Mouse (Mus musculus): ENCODE data around the gene Tmem95. TPM values are rescaled to one million over a fixed set of nuclear protein-coding genes. Genes with fewer than 3 reads are reported as not detected.
"Not testable (repeated sequence)": the region's sequence is repeated elsewhere in the genome, so short reads cannot be mapped to it uniquely, and the experiment has no call there.

The Tmem95 gene
- not detected for total RNA-seq (2021)

GRCm38 (mm10) chr11:69877878-69878277, at the start of gene Tmem95:
Gene Tmem95, minus strand, starts transcription at chr11:69878018.
- peak; percentile 23 for DNase-seq

DNA sequence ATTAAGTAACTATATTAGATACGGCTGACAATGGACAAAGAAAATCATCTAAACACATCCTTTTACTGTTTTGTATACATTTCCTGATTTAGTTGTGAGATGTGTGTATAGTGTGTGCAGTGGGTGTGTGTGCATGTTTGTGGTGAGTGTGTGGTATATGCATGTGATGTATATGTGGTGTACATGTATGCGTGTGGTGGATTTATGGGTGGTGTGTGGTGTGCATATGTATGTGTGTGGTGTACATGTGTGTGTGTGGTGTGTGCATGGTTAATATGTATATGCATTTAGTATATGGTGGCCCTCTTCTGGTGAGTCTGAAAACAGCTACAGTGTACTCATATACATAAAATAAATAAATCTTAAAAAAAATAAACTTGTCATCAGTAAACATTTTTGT, 49.7 kb upstream of the Tmem95 start:
- DNase-seq = no peak

- DNase-seq = no peak
Measured at GRCm38 (mm10) chr11:69922796-69923195, 45.0 kb upstream of the Tmem95 start.

GRCm38 (mm10) chr11:69922012-69922756, 44.4 kb upstream of the Tmem95 start:
- DNase-seq = no peak

- peak; percentile 100 for DNase-seq
Measured at GRCm38 (mm10) chr11:69921114-69922011, 43.5 kb upstream of the Tmem95 start, which contains the start of gene Eif5a. Gene Eif5a, minus strand, starts transcription at chr11:69921958.

DNA sequence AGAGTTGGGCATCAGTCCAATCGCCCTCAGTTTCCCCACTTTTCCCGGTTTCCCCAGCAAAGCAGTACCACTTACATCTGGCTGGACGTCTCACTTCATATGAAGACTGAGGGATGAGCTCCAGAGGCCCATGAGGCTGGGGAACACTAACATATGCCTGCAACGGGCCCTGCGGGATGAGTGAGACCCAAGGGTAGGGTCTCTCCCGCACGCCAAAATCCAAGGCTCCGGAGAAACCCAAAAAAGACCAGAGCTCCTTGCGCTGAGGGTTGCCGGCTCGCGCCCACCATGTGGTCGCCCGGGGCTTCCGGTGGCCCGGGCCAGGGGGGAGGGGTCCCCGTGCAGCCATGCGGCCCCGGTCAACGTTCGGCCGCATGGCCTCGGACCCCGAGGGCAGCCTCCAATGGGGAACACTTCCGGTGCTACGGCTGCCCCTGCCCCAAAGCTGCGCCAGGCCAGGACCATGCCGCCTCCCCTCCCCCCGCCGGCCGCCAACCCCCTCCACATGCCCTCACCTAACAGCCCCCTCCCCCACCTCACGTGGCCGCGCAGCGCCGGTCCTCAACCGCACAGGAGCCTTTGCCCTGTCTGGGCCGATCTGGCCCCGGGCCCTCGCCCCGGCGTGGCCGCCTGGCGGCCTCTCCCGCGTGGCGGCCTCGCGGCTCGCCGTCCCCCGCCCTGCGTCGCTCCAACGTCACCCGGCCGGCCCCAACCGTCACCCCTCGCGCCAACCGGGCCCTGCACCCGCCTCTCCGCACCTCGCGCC, 42.6 kb upstream of the Tmem95 start:
- peak; percentile 68 for DNase-seq

GRCm38 (mm10) chr11:69919661-69920265, 41.9 kb upstream of the Tmem95 start:
- DNase-seq = peak; percentile 88

GRCm38 (mm10) chr11:69919053-69919452, 41.2 kb upstream of the Tmem95 start:
- DNase-seq = no peak

DNA sequence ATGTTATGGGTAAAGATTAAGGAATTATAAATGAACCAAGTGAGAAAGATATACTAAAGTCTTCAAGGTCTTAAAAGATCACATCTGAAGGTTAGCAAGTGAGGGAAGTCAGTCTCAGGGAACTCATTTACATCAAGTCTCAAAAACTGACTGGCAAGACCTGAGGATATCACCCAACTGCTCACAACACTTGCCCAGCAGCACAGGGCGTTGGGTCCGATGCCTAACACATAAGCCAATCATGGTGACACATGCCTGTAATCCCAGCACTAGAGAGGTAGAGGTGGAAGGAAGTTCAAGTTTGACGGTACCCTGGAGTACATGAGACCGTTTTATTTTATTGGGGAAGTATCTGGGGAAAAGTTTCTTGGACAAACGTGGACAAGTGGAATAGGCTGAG, 40.3 kb upstream of the Tmem95 start:
- DNase-seq = no peak

- DNase-seq = no peak
Measured at GRCm38 (mm10) chr11:69917379-69917948, 39.6 kb upstream of the Tmem95 start.

DNA sequence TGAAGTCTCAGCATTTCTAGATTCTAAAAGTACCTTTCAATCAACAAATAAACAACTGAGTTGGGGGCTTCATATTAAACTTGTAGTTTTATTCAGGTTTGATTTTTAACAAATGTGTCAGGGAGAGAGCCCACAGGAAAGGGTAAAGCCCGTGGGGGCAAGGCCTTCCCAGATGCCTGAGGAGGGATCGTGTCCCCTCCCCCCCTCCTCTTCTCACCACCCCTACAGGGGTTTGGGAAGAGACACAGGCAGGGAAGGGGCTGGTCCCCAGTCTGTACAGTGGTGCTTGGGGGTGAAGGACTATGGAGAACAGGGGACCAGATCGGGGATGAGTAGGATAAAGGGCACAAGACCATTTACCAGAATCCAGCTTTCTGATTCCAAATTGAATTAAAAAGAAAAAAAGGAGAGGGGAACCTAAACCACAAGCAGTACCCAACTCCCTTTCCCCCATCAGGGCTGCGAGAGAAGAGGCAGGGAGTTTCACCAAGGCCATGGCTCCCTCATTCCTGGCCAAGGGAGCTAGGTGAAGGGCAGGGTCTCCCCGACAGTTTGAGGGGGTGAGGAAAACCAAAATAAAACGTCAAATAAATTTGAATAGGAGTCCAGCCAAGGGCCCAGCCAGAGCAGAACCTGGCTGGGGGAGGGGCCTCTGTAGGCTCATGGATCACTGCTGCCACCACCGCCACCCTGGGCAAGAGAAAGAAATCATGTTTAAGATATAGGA, 39.0 kb upstream of the Tmem95 start:
- not testable (repeated sequence) for DNase-seq

DNA sequence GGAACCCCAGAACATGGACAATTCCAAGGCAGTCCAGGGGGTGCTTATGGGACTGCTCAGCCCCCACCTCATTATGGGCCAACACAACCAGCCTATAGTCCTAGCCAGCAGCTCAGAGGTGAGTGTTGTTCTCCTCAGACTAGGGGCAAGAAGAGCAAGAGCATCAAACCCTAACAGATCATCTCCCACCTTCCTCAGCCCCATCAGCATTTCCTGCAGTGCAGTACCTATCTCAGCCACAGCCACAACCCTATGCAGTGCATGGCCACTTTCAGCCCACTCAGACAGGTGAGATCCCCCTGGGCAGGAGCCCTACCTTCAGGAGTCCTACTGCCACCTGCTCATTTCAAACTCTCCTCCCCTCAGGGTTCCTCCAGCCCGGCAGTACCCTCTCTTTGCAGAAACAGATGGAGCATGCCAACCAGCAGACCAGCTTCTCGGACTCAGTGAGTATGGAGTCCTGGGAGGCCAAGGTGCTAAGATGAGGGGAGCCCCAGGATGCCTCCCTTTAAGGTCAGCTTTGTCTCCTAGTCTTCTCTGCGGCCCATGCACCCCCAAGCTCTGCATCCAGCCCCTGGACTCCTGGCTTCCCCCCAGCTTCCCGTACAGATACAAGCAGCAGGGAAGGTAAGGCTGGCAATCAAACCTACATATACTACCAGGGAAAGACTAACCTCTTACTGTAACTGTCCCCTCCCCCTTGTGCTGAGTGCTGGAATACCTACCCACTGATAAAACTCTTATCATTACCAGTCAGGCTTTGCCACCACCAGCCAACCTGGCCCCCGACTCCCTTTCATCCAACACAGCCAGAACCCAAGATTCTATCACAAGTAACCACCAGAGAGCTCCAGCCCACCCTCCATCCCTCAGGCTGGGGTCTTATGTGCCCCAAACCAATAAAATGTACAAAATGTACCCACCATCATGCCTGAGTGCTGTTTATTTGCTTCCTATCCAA, 38.1 kb upstream of the Tmem95 start:
- DNase-seq = no peak

GRCm38 (mm10) chr11:69914917-69915430, 37.2 kb upstream of the Tmem95 start:
- DNase-seq = no peak

GRCm38 (mm10) chr11:69914372-69914764, 36.5 kb upstream of the Tmem95 start:
- DNase-seq = no peak

- peak; percentile 94 for DNase-seq
Measured at GRCm38 (mm10) chr11:69913554-69914371, 35.9 kb upstream of the Tmem95 start, which contains the start of gene Gps2. Gene Gps2, plus strand, starts transcription at chr11:69913888.

DNA sequence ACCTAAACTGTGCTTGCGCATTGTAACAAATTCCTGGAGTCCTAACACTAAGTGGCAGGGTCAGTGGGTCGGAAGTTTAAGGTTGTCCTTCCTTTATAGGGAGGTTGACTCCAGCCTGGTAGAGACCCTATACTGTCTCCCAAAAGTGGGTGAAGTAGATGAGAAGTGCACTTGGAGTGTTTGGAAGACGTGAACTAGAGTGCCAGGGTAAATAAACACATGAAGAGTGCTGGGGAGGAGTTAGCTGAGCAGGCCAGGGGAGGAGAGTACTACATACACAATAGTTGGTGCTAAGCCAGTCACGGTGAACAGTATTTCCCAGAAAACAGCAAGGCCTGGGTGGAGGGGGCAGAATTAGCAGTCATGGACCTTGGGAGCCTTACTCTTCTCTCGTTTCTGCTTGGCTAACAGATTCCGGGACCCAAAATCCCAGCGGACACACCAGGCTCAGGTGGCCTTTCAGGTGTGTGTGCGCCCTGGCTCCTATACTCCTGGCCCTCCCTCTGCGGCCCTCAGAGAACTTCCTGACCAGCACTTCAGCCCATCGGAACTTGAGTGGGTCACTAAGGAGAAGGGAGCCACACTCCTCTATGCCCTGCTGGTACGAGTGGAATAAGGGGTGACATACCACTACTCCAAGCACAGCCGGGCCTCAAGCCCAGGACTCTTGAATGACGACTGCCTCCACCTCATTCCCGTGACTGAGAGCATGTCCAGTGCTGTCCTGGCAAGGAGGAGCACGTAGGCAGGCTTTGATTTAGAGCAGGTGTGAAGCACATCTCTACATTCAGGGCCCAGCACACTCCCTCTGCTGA, 35.1 kb upstream of the Tmem95 start:
- no peak for DNase-seq

DNA sequence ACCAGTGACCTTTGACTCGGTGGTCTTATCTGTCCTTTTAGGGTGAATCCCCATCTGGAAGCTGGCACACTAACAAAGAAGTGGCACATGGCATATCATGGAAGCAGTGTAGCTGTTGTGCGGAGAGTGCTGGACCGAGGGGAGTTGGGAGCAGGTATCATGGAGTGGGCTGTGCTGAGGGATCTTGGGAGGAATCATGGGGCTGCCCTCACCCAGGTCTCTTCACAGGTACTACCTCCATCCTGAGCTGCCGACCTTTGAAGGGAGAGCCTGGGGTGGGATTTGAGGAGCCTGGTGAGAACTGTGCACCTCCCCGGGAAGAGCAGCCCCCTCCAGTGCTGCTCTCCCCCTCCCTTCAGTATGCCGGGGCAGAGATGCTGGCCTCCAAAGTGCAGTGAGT, 33.9 kb upstream of the Tmem95 start:
- no peak for DNase-seq

Measured in heart, postnatal 4 days (tissue).